Mouse (Mus musculus) erythroblast, adult 5-6 weeks (primary cell): ENCODE data around the gene Spin2d. TPM values are rescaled to one million over a fixed set of nuclear protein-coding genes. Genes with fewer than 3 reads are reported as not detected.
"Not testable (repeated sequence)": the region's sequence is repeated elsewhere in the genome, so short reads cannot be mapped to it uniquely, and the experiment has no call there.

ENCODE experiments used
- ATAC-seq: replicated peaks from 2 replicates; pipeline ENCODE4 v1.8.0; 2016; ENCODE audit warnings: moderate number of reproducible peaks, mild to moderate bottlenecking, moderate TSS enrichment, inconsistent platforms; ENCODE audit not compliant: poor library complexity, low FRiP score, severe bottlenecking
- total RNA-seq, 2 experiments: library from RNA; stranded (forward) in 1 of 2; stranded (reverse) in 1 of 2; fragments of 150-400 nt in 1 of 2; fragments of 200-764, 138-1000 nt in 1 of 2; gene quantifications; 2 replicates each; pipeline versions ENCODE4 v1.2.3 to v1.2.4; 2015 to 2017; ENCODE audit warnings: low replicate concordance in 2 of 2

Gene Spin2d
- not detected in 2 replicates for total RNA-seq (2015; ENCODE audit: low replicate concordance)
- total RNA-seq (2017; ENCODE audit: low replicate concordance): not detected in 2 replicates

GRCm38 (mm10) chrX:73176889-73177288 lies at the start of gene Spin2d:
TSS of gene Spin2d (minus strand) at chrX:73176989.
- not testable (repeated sequence) for ATAC-seq

DNA sequence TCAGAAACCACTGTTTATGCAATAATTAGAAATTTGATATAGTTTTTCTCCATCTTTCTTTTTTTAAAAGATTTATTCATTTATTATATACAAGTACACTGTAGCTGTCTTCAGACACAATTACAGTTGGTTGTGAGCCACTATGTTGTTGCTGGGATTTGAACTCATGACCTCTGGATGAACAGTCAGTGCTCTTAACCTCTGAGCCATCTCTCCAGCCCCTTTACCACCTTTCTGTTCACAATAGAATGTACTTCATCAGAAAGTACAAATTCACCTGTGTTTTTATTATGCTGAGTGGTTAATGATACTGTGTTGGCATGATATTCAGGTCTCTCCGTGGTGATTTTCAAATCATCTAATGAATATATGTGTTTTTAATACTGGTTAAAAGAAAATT lies 48.6 kb upstream of the Spin2d start:
- no peak for ATAC-seq

DNA sequence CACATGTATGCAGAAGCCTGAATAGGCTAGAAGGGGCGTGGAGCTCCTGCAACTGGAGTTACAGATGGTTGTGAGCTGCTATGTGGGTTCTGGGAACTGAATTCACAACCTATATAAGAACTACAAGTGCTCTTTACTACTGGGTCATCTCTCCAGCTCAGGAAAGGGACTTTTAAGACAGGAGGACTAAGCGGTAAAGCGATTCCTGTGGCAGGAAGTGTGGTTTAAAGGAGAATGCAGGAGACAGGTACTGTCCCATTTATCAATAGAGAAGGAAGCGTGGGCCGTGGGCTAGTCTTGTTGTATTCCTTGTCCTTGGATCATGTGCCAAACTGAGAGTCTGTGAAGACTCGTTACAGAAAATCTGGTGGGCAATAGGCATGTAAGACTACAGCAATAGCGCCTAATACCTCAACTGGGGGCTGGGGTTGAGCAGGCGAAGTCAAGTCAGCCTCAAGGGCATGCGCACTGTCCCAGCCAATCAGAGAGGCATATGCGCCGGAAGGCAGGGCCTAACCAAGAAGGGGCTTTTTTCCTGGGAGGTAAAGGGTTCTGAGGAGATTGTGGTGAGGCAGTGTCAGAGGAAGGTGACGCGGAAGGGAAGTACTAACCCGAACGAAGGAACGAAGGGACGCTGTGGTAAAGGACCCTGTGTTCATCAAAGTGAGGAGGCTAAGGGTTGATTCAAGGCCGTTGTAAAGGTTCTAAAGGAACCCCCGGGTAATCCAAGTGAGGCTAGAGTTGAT lies 37.2 kb upstream of the Spin2d start, which contains the start of gene Xlr4b:
Gene Xlr4b (plus strand): TSS at position 515 of the 746 bp plus-strand sequence.
- not testable (repeated sequence) for ATAC-seq

- ATAC-seq: not testable (repeated sequence)
These were observed 15.1 kb upstream of the Spin2d start, which contains the start of gene Xlr3b for GRCm38 (mm10) chrX:73191934-73192333. TSS of gene Xlr3b (plus strand) at chrX:73192207.

GRCm38 (mm10) chrX:73149350-73149749 lies 27.4 kb downstream of the Spin2d start, which contains the start of gene DXBay18:
TSS of gene DXBay18 (minus strand) at chrX:73149450.
- ATAC-seq: not testable (repeated sequence)

GRCm38 (mm10) chrX:73148496-73148895 lies 28.3 kb downstream of the Spin2d start, which contains the start of gene Xlr5b:
TSS of gene Xlr5b (plus strand) at chrX:73148796.
- ATAC-seq: not testable (repeated sequence)

GRCm38 (mm10) chrX:73143218-73143618 lies 33.6 kb downstream of the Spin2d start:
- ATAC-seq: not testable (repeated sequence)

Other genes with a start within 250 kb of the Spin2d start
- gene Zfp185, start 189.7 kb downstream of the Spin2d start, total RNA-seq (2015; ENCODE audit: low replicate concordance): not detected in 2 replicates
- not detected in 2 replicates for gene Zfp185, start 189.7 kb downstream of the Spin2d start, total RNA-seq (2017; ENCODE audit: low replicate concordance)
- gene Pnma5, start 139.9 kb downstream of the Spin2d start, total RNA-seq (2015; ENCODE audit: low replicate concordance): not detected in 2 replicates
- not detected in 2 replicates for gene Pnma5, start 139.9 kb downstream of the Spin2d start, total RNA-seq (2017; ENCODE audit: low replicate concordance)
- gene Pnma3, start 112.2 kb downstream of the Spin2d start, total RNA-seq (2015; ENCODE audit: low replicate concordance): not detected in 2 replicates
- gene Pnma3, start 112.2 kb downstream of the Spin2d start, total RNA-seq (2017; ENCODE audit: low replicate concordance): not detected in 2 replicates
- 2.9 TPM in 1 of 2 replicates, not detected in the other for gene Xlr4a, start 94.5 kb downstream of the Spin2d start, total RNA-seq (2015; ENCODE audit: low replicate concordance)
- gene Xlr4a, start 94.5 kb downstream of the Spin2d start, total RNA-seq (2017; ENCODE audit: low replicate concordance): 6.5 TPM in 1 of 2 replicates, not detected in the other
- gene Xlr3a, start 79.9 kb downstream of the Spin2d start, total RNA-seq (2015; ENCODE audit: low replicate concordance): not detected in 2 replicates
- 3.2 TPM in 1 of 2 replicates, not detected in the other for gene Xlr3a, start 79.9 kb downstream of the Spin2d start, total RNA-seq (2017; ENCODE audit: low replicate concordance)
- gene Gm14685, start 59.9 kb downstream of the Spin2d start, total RNA-seq (2015; ENCODE audit: low replicate concordance): not detected in 2 replicates
- gene Gm14685, start 59.9 kb downstream of the Spin2d start, total RNA-seq (2017; ENCODE audit: low replicate concordance): not detected in 2 replicates
- gene Xlr5b, start 28.2 kb downstream of the Spin2d start, total RNA-seq (2015; ENCODE audit: low replicate concordance): not detected in 2 replicates
- not detected in 2 replicates for gene Xlr5b, start 28.2 kb downstream of the Spin2d start, total RNA-seq (2017; ENCODE audit: low replicate concordance)
- gene DXBay18, start 27.5 kb downstream of the Spin2d start, total RNA-seq (2015; ENCODE audit: low replicate concordance): not detected in 2 replicates
- not detected in 2 replicates for gene DXBay18, start 27.5 kb downstream of the Spin2d start, total RNA-seq (2017; ENCODE audit: low replicate concordance)
- 0.63 TPM in 1 of 2 replicates, not detected in the other for gene Xlr3b, start 15.2 kb upstream of the Spin2d start, total RNA-seq (2015; ENCODE audit: low replicate concordance)
- gene Xlr3b, start 15.2 kb upstream of the Spin2d start, total RNA-seq (2017; ENCODE audit: low replicate concordance): not detected in 2 replicates
- gene Xlr4b, start 37.3 kb upstream of the Spin2d start, total RNA-seq (2015; ENCODE audit: low replicate concordance): 2.1 and 6.9 TPM in 2 replicates
- 0.77 and 2.2 TPM in 2 replicates for gene Xlr4b, start 37.3 kb upstream of the Spin2d start, total RNA-seq (2017; ENCODE audit: low replicate concordance)
- 2.5 TPM in 1 of 2 replicates, not detected in the other for gene F8a, start 51.3 kb upstream of the Spin2d start, total RNA-seq (2015; ENCODE audit: low replicate concordance)
- gene F8a, start 51.3 kb upstream of the Spin2d start, total RNA-seq (2017; ENCODE audit: low replicate concordance): 0.42 and 0.51 TPM in 2 replicates
- not detected in 2 replicates for gene Xlr4c, start 66.1 kb upstream of the Spin2d start, total RNA-seq (2015; ENCODE audit: low replicate concordance)
- gene Xlr4c, start 66.1 kb upstream of the Spin2d start, total RNA-seq (2017; ENCODE audit: low replicate concordance): 0.94 and 2.9 TPM in 2 replicates
- gene Xlr3c, start 88.4 kb upstream of the Spin2d start, total RNA-seq (2015; ENCODE audit: low replicate concordance): not detected in 2 replicates
- gene Xlr3c, start 88.4 kb upstream of the Spin2d start, total RNA-seq (2017; ENCODE audit: low replicate concordance): not detected in 2 replicates
- gene Xlr5a, start 116.0 kb upstream of the Spin2d start, total RNA-seq (2015; ENCODE audit: low replicate concordance): not detected in 2 replicates
- not detected in 2 replicates for gene Xlr5a, start 116.0 kb upstream of the Spin2d start, total RNA-seq (2017; ENCODE audit: low replicate concordance)
- gene Xlr5c, start 116.0 kb upstream of the Spin2d start, total RNA-seq (2015; ENCODE audit: low replicate concordance): not detected in 2 replicates
- gene Xlr5c, start 116.0 kb upstream of the Spin2d start, total RNA-seq (2017; ENCODE audit: low replicate concordance): not detected in 2 replicates
- gene Gm45015, start 159.9 kb upstream of the Spin2d start, total RNA-seq (2015; ENCODE audit: low replicate concordance): not detected in 2 replicates
- not detected in 2 replicates for gene Gm45015, start 159.9 kb upstream of the Spin2d start, total RNA-seq (2017; ENCODE audit: low replicate concordance)
- 1.3 and 6.1 TPM in 2 replicates for gene Zfp275, start 165.6 kb upstream of the Spin2d start, total RNA-seq (2015; ENCODE audit: low replicate concordance)
- 0.84 and 1.3 TPM in 2 replicates for gene Zfp275, start 165.6 kb upstream of the Spin2d start, total RNA-seq (2017; ENCODE audit: low replicate concordance)
- gene Gm18336, start 221.7 kb upstream of the Spin2d start, total RNA-seq (2015; ENCODE audit: low replicate concordance): not detected in 2 replicates
- not detected in 2 replicates for gene Gm18336, start 221.7 kb upstream of the Spin2d start, total RNA-seq (2017; ENCODE audit: low replicate concordance)
- not detected in 2 replicates for gene Zfp92, start 234.1 kb upstream of the Spin2d start, total RNA-seq (2015; ENCODE audit: low replicate concordance)
- not detected in 2 replicates for gene Zfp92, start 234.1 kb upstream of the Spin2d start, total RNA-seq (2017; ENCODE audit: low replicate concordance)